Comparison of ENCODE assay signal across 30 mouse cellular contexts in genomic region chr8:117715896-117716295, GRCm38 (mm10). TPM values are rescaled to one million over a fixed set of nuclear protein-coding genes. Genes with fewer than 3 reads are reported as not detected.
"Had no signal": no experiment of that assay in that cellular context is flagged by ENCODE, and none has a peak within 500 bp of the region (broad histone marks: within the 10 kb centered on the region; RNA-seq: fewer than 3 reads in every experiment).

No protein-coding gene starts in this region.

- H3K9me3 ChIP-seq: heart, embryonic 10.5 days; hindbrain, embryonic 10.5 days; hindbrain, embryonic 12.5 days; intestine, embryonic 15.5 days; limb, embryonic 10.5 days; limb, embryonic 12.5 days; liver, embryonic 12.5 days had no signal

- H3K4me1 ChIP-seq: heart, embryonic 10.5 days; heart, embryonic 12.5 days; hindbrain, embryonic 10.5 days; hindbrain, embryonic 12.5 days; limb, embryonic 10.5 days; liver, embryonic 12.5 days had no signal

- H3K36me3 ChIP-seq: heart, embryonic 10.5 days; heart, embryonic 12.5 days; hindbrain, embryonic 10.5 days; hindbrain, embryonic 12.5 days; intestine, embryonic 15.5 days; limb, embryonic 10.5 days; limb, embryonic 12.5 days; liver, embryonic 12.5 days had no signal

- H3K9ac ChIP-seq: heart, embryonic 12.5 days; hindbrain, embryonic 12.5 days; hindbrain, embryonic 14.5 days; intestine, embryonic 15.5 days; limb, embryonic 12.5 days; liver, embryonic 12.5 days had no signal

- H3K4me2 ChIP-seq: heart, embryonic 12.5 days; hindbrain, embryonic 12.5 days; hindbrain, embryonic 14.5 days; intestine, embryonic 15.5 days; limb, embryonic 12.5 days; liver, embryonic 12.5 days had no signal

- H3K4me3 ChIP-seq: gastrocnemius, adult 2 months; heart, embryonic 10.5 days; heart, embryonic 12.5 days; hindbrain, embryonic 10.5 days; hindbrain, embryonic 12.5 days; intestine, embryonic 15.5 days; layer of hippocampus, adult 2 months; left cerebral cortex, adult 2 months; limb, embryonic 10.5 days; limb, embryonic 12.5 days; liver, embryonic 12.5 days had no signal

- ATAC-seq: hindbrain, embryonic 16.5 days; inflammation-experienced regulatory T-cells, adult 6 months; intestine, embryonic 15.5 days; intestine, postnatal 0 days; liver, embryonic 12.5 days had no signal

- H3K27me3 ChIP-seq: heart, embryonic 12.5 days; hindbrain, embryonic 12.5 days; intestine, embryonic 15.5 days; limb, embryonic 12.5 days; liver, embryonic 12.5 days had no signal

- DNase-seq: gastrocnemius, adult 2 months; gastrocnemius, postnatal 10 days; gastrocnemius, postnatal 25 days; heart, adult 18-20 months; heart, postnatal 10 days; heart, postnatal 4 days; kidney, adult 18-20 months; kidney, adult 8-10 months; kidney, postnatal 10 days; kidney, postnatal 25 days; kidney, postnatal 4 days had no signal

- H3K27ac ChIP-seq: gastrocnemius, adult 2 months; heart, embryonic 10.5 days; hindbrain, embryonic 10.5 days; hindbrain, embryonic 12.5 days; hindbrain, embryonic 14.5 days; intestine, embryonic 15.5 days; layer of hippocampus, adult 2 months; left cerebral cortex, adult 2 months; limb, embryonic 10.5 days; limb, embryonic 12.5 days; liver, embryonic 12.5 days had no signal

RNA-seq across cellular contexts. Expression of gene Hsd17b2, which starts 14.2 kb away (rescaled TPM):
- total RNA-seq: gastrocnemius, adult 2 months; gastrocnemius, postnatal 25 days; granulocyte monocyte progenitor cell, adult 5-6 weeks; heart, adult 18-20 months; heart, adult 8-10 months; heart, postnatal 10 days; heart, postnatal 25 days; heart, postnatal 4 days; layer of hippocampus, postnatal 10 days; left cerebral cortex, adult 2 months had no signal
- polyA plus RNA-seq: heart, embryonic 14.5 days; hindbrain, embryonic 10.5 days; hindbrain, embryonic 12.5 days; limb, embryonic 10.5 days; limb, embryonic 12.5 days had no signal
